Mouse (Mus musculus) spleen, adult 2 months (tissue): ENCODE results near the gene Zfr.

Experiments used
- CTCF ChIP-seq: fragments of 200-500 bp; IDR thresholded peaks from 2 replicates; pipeline ENCODE4 v1.5.1; 2011; ENCODE audit warnings: mild to moderate bottlenecking, inconsistent platforms; ENCODE audit not compliant: insufficient read depth, insufficient read length, insufficient replicate concordance; ENCODE audit errors: extremely low read depth
- POLR2A ChIP-seq: fragments of 200-500 bp; IDR thresholded peaks from 2 replicates; pipeline ENCODE4 v1.6.1; 2011; ENCODE audit warnings: low read depth, low read length, inconsistent platforms

DNA sequence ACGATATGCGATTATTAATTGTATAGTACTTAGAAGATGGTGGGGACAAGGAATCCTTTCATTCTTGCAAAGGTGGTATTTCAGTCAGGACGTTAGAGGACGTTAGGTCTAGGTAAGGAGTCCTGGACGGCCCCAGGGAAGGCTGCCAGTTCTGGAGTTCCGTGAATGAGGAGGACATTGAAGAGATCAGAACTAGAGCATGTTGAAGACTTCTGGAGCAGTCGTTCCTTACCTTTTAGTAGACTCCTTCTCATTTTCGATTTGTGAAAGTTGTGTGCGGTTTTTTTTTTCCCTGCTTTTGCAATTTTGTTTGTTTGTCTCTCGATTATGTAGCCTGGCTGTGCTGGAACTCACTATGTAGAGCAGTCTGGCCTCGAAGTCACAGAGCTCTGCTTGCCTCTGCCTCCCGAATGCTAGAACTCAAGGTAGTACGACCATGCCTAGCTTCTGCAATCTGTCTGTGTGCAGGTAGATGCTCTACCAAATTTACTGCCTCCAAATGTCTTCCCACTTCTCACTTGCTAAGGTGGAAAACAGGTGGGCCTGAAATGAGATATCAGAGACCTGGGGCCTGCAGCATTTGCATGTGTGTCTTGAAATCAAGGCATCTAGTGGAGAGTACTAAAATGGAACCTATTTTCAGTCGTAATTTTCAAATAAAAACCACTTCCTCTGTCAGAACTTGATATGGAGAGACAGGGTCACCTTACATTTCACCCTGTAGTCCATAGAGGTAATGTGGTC is 88.4 kb downstream of the Zfr start:
- no peak for TF ChIP-seq POLR2A
- no peak for TF ChIP-seq CTCF
